16 mouse cellular contexts compared by ENCODE assay signal in genomic region chrX:99015705-99016104, GRCm38 (mm10).
"Had no signal": no experiment of that assay in that cellular context is flagged by ENCODE, and none has a peak within 500 bp of the region (broad histone marks: within the 10 kb centered on the region; RNA-seq: fewer than 3 reads in every experiment).

No protein-coding gene starts in this region.

- H3K36me3 ChIP-seq: neural tube, embryonic 13.5 days; neural tube, embryonic 15.5 days; stomach, embryonic 15.5 days had no signal

- H3K27ac ChIP-seq: neural tube, embryonic 13.5 days; neural tube, embryonic 15.5 days; stomach, embryonic 15.5 days; stomach, postnatal 0 days had no signal

- H3K4me3 ChIP-seq: neural tube, embryonic 13.5 days; neural tube, embryonic 15.5 days; stomach, embryonic 15.5 days had no signal

- H3K27me3 ChIP-seq: stomach, embryonic 15.5 days had no signal

- DNase-seq: retina, postnatal 1 day; right cerebral cortex, adult 18-20 months; right cerebral cortex, postnatal 14 days; right cerebral cortex, postnatal 25 days; right cerebral cortex, postnatal 4 days; spleen, adult 18-20 months; thymus, adult 18-20 months; thymus, adult 2 months; thymus, postnatal 14 days; thymus, postnatal 25 days; thymus, postnatal 36 days; thymus, postnatal 4 days had no signal

- H3K9me3 ChIP-seq: neural tube, embryonic 13.5 days; neural tube, embryonic 15.5 days; stomach, embryonic 15.5 days had no signal

- H3K9ac ChIP-seq: neural tube, embryonic 13.5 days; neural tube, embryonic 15.5 days; stomach, embryonic 15.5 days had no signal

- H3K4me1 ChIP-seq: neural tube, embryonic 13.5 days; neural tube, embryonic 15.5 days; stomach, embryonic 15.5 days had no signal

- H3K4me2 ChIP-seq: neural tube, embryonic 13.5 days; neural tube, embryonic 15.5 days; stomach, embryonic 15.5 days had no signal
